Mouse (Mus musculus) heart, adult 2 months (tissue): Measurements from ENCODE around the gene Gm49384. TPM values are rescaled to one million over a fixed set of nuclear protein-coding genes. Genes with fewer than 3 reads are reported as not detected.
A peak's percentile ranks its signal among the peaks of the same experiment; 100 is the strongest.
"Not testable (repeated sequence)": the region's sequence is repeated elsewhere in the genome, so short reads cannot be mapped to it uniquely, and the experiment has no call there.

Experiments
- DNase-seq, 2 experiments: peaks; one replicate each; pipeline ENCODE4 v3.0.0; 2021
- H3K27ac ChIP-seq: fragments of 200-600 bp; 2 replicates; pipeline ENCODE4 v1.8.1; 2022
- H3K27me3 ChIP-seq: fragments of 200-500 bp; 2 replicates; pipeline ENCODE4 v1.6.1; 2012; ENCODE audit warnings: mild to moderate bottlenecking, low read length, inconsistent platforms, mixed read lengths; ENCODE audit not compliant: control insufficient read depth, insufficient read depth
- H3K36me3 ChIP-seq: fragments of 200-500 bp; 2 replicates; pipeline ENCODE4 v1.6.1; 2012; ENCODE audit warnings: low read length, inconsistent platforms; ENCODE audit not compliant: control insufficient read depth, insufficient read depth
- H3K4me1 ChIP-seq: fragments of 200-500 bp; 2 replicates; pipeline ENCODE4 v1.6.1; 2011; ENCODE audit warnings: low read length; ENCODE audit not compliant: control insufficient read depth, insufficient read depth
- H3K4me3 ChIP-seq: fragments of 200-600 bp; 2 replicates; pipeline ENCODE4 v1.8.1; 2022
- H3K79me2 ChIP-seq: fragments of 200-500 bp; replicated peaks from 2 replicates; pipeline ENCODE4 v1.6.1; 2012; ENCODE audit warnings: mild to moderate bottlenecking, inconsistent platforms, low read length, moderate library complexity, mixed read lengths; ENCODE audit not compliant: control insufficient read depth, insufficient read depth
- H3K9ac ChIP-seq: fragments of 200-500 bp; 2 replicates; pipeline ENCODE4 v1.6.1; 2012; ENCODE audit warnings: low read depth, mild to moderate bottlenecking, control low read depth, inconsistent platforms, low read length, mixed read lengths
- CTCF ChIP-seq: fragments of 200-600 bp; IDR thresholded peaks from 2 replicates; pipeline ENCODE4 v1.8.1; 2022; ENCODE audit warnings: antibody characterized with exemption, mild to moderate bottlenecking, moderate library complexity
- EP300 ChIP-seq: fragments of 200-500 bp; IDR thresholded peaks from 2 replicates; pipeline ENCODE4 v1.6.1; 2011; ENCODE audit warnings: low read depth, low read length, control low read depth; ENCODE audit not compliant: insufficient read depth
- POLR2A ChIP-seq: fragments of 200-500 bp; IDR thresholded peaks from 2 replicates; pipeline ENCODE4 v1.6.1; 2011; ENCODE audit warnings: mild to moderate bottlenecking, low read depth, low read length, control low read depth; ENCODE audit not compliant: insufficient read depth
- WGBS: fragments of 180-500 bp; shearing (Covaris S2); methylation state at CpG from one replicate; pipeline ENCODE4 v1.1.7; 2018; 5-methylcytosine and 5-hydroxymethylcytosine counted together
- intact Hi-C: fragments of 180-260 bp; cut with DNase I; formaldehyde crosslinking; loops from one replicate; pipeline ENCODE4 v1.15.1; 2025
- polyA plus RNA-seq: library from polyadenylated mRNA; depleted of rRNA; stranded (reverse); fragments of >200 nt; gene quantifications from 2 replicates; pipeline ENCODE4 v1.2.3, GENCODE M21; 2012
- total RNA-seq, 2 experiments: library from RNA; stranded (reverse); gene quantifications; 2 replicates each; pipeline ENCODE4 v1.2.3; 2021

Gm49384 gene
- total and polyA plus RNA-seq, 3 experiments = 1.7 to 1.8 TPM; not detected in 1

GRCm38 (mm10) chr12:69164904-69165303 lies 39.2 kb downstream of the Gm49384 start:
- WGBS = 53% methylated on average over 3 of the region's 3 CpGs
- Histone ChIP-seq H3K27ac (no peak overlapping the region), H3K36me3 (no peaks in the 10 kb centered on the region), H3K79me2 (no peaks in the 10 kb centered on the region), H3K4me3 (no peak overlapping the region), H3K9ac (no peak overlapping the region), H3K4me1 (no peaks in the 10 kb centered on the region), H3K27me3 (no peaks in the 10 kb centered on the region)
- DNase-seq = no peak
- intact Hi-C loops = no loop called here
- TF ChIP-seq EP300 = no peak
- no peak for TF ChIP-seq POLR2A
- TF ChIP-seq CTCF = no peak

- H3K27ac ChIP-seq, H3K79me2 ChIP-seq, H3K9ac ChIP-seq, intact Hi-C loops, H3K36me3 ChIP-seq, H3K27me3 ChIP-seq, H3K4me1 ChIP-seq, H3K4me3 ChIP-seq, DNase-seq: not testable (repeated sequence)
- WGBS = 81% methylated on average over 4 of the region's 4 CpGs
These were observed 40.5 kb downstream of the Gm49384 start for GRCm38 (mm10) chr12:69163586-69163985.

GRCm38 (mm10) chr12:69160677-69161076 lies 43.4 kb downstream of the Gm49384 start:
- peaks cover 16% of the 10 kb centered on the region for H3K36me3 ChIP-seq
- intact Hi-C loops, H3K79me2 ChIP-seq, DNase-seq, H3K27me3 ChIP-seq, H3K4me1 ChIP-seq, H3K4me3 ChIP-seq, H3K27ac ChIP-seq, H3K9ac ChIP-seq: not testable (repeated sequence)
- 81% methylated on average over 2 of the region's 2 CpGs for WGBS

GRCm38 (mm10) chr12:69159578-69159940 lies 44.5 kb downstream of the Gm49384 start:
- Histone ChIP-seq H3K27me3 (no peaks in the 10 kb centered on the region), H3K9ac (no peak overlapping the region), H3K36me3 (peaks cover 16% of the 10 kb centered on the region), H3K4me3 (no peak overlapping the region), H3K79me2 (no peaks in the 10 kb centered on the region), H3K4me1 (peaks cover 3% of the 10 kb centered on the region; the same call in 1 of the 2 replicates), H3K27ac (peak overlapping the region; percentile 52; the same call in 1 of the 2 replicates)
- DNase-seq = peak; percentile 28 to 36
- intact Hi-C loops = loop anchor here (2.0 kb wide), 1 partner anchor 25 kb away; the partner anchor contains the start of genes Mgat2 and Rpl36al
- 3% methylated on average over 9 of the region's 9 CpGs for WGBS
- TF ChIP-seq POLR2A = no peak
- no peak for TF ChIP-seq EP300
- TF ChIP-seq CTCF = peak; percentile 85

GRCm38 (mm10) chr12:69158765-69159577 lies 45.1 kb downstream of the Gm49384 start, which contains the start of gene Rps29:
Gene Rps29 (minus strand): TSS chr12:69159186.
- not testable (repeated sequence) for H3K27me3 ChIP-seq, H3K4me1 ChIP-seq, H3K79me2 ChIP-seq
- WGBS = under 1% methylated on average over 57 of the region's 68 CpGs
- intact Hi-C loops = loop anchor here (2.0 kb wide), 1 partner anchor 26 kb away; the partner anchor contains the start of genes Mgat2 and Rpl36al
- Histone ChIP-seq H3K9ac (peak within 1 kb of the TSS; percentile 73), H3K36me3 (peaks cover 16% of the 10 kb centered on the region), H3K27ac (peak within 1 kb of the TSS; percentile 96), H3K4me3 (peak within 1 kb of the TSS; percentile 79)
- peak; percentile 96 for TF ChIP-seq POLR2A
- 0 out of 2 replicates have a peak, but pooled peaks have one; percentile 2 for TF ChIP-seq EP300
- peak; percentile 97 to 99 for DNase-seq

- under 1% methylated on average over 19 of the region's 19 CpGs for WGBS
- Histone ChIP-seq H3K27ac (peak overlapping the region; percentile 96), H3K9ac (peak overlapping the region; percentile 73), H3K4me1 (peaks cover 3% of the 10 kb centered on the region; the same call in 1 of the 2 replicates), H3K79me2 (no peaks in the 10 kb centered on the region), H3K36me3 (peaks cover 16% of the 10 kb centered on the region), H3K27me3 (no peaks in the 10 kb centered on the region), H3K4me3 (peak overlapping the region; percentile 79)
- TF ChIP-seq CTCF = no peak
- TF ChIP-seq EP300 = no peak
- TF ChIP-seq POLR2A = no peak
- no peak for DNase-seq
- intact Hi-C loops = loop anchor here (2.0 kb wide), 1 partner anchor 26 kb away; the partner anchor contains the start of genes Mgat2 and Rpl36al
These were observed 45.7 kb downstream of the Gm49384 start for GRCm38 (mm10) chr12:69158366-69158764.
